Mouse (Mus musculus) limb, embryonic 15.5 days (tissue): Measurements from ENCODE around the gene Cryab. TPM values are rescaled to one million over a fixed set of nuclear protein-coding genes. Genes with fewer than 3 reads are reported as not detected.

Experiments
- ATAC-seq: fragments of 200-750 bp; cut with Nextera tagmentation; 2 replicates; pipeline ENCODE4 v1.8.0; 2017; ENCODE audit warnings: low read depth, moderate TSS enrichment; ENCODE audit not compliant: insufficient number of reproducible peaks, low FRiP score, low TSS enrichment
- H3K27ac ChIP-seq: fragments of 300-500 bp; sonication (generic); 2 replicates; pipeline ENCODE4 v1.5.1; 2015; ENCODE audit warnings: moderate library complexity, mild to moderate bottlenecking, inconsistent platforms
- H3K27me3 ChIP-seq: fragments of 300-500 bp; sonication (generic); 2 replicates; pipeline ENCODE4 v1.6.1; 2015; ENCODE audit warnings: inconsistent platforms
- H3K36me3 ChIP-seq: fragments of 300-500 bp; sonication (generic); 2 replicates; pipeline ENCODE4 v1.6.1; 2015; ENCODE audit warnings: inconsistent platforms
- H3K4me1 ChIP-seq: fragments of 300-500 bp; sonication (generic); 2 replicates; pipeline ENCODE4 v1.6.1; 2015; ENCODE audit warnings: inconsistent platforms
- H3K4me2 ChIP-seq: fragments of 300-500 bp; sonication (generic); 2 replicates; pipeline ENCODE4 v1.6.1; 2015; ENCODE audit warnings: mild to moderate bottlenecking, inconsistent platforms
- H3K4me3 ChIP-seq: fragments of 300-500 bp; sonication (generic); 2 replicates; pipeline ENCODE4 v1.5.1; 2015; ENCODE audit warnings: mild to moderate bottlenecking, inconsistent platforms
- H3K9ac ChIP-seq: fragments of 300-500 bp; sonication (generic); 2 replicates; pipeline ENCODE4 v1.6.1; 2015; ENCODE audit warnings: inconsistent platforms
- H3K9me3 ChIP-seq: fragments of 300-500 bp; sonication (generic); 2 replicates; pipeline ENCODE4 v1.6.1; 2016; ENCODE audit warnings: inconsistent platforms
- WGBS: fragments of 180-500 bp; shearing (Covaris S2); methylation state at CpG from one replicate; pipeline ENCODE4 v1.1.7; 2015; 5-methylcytosine and 5-hydroxymethylcytosine counted together
- polyA plus RNA-seq: library from polyadenylated mRNA; unstranded; fragments of >200 nt; fragmentation: Nextera tagmentation; extraction: Ambion mirVana; gene quantifications from 2 replicates; pipeline ENCODE4 v1.2.1, GENCODE M21; 2015

The Cryab gene
- 123 and 265 TPM in 2 replicates for polyA plus RNA-seq

GRCm38 (mm10) chr9:50751323-50751722 is at the start of gene Cryab:
Gene Cryab (plus strand): TSS chr9:50751325.
- H3K9me3 ChIP-seq = no peaks in the 10 kb centered on the region
- H3K27ac ChIP-seq = peak within 1 kb of the TSS; percentile 71
- ATAC-seq = no peak
- WGBS = 67% methylated on average over 22 of the region's 22 CpGs
- no peak within 1 kb of the TSS for H3K9ac ChIP-seq
- H3K36me3 ChIP-seq = no peaks in the 10 kb centered on the region
- peak within 1 kb of the TSS; percentile 15 for H3K4me3 ChIP-seq
- 0 out of 2 replicates have a peak within 1 kb of the TSS, but pooled peaks have one; percentile 10 for H3K4me2 ChIP-seq
- H3K27me3 ChIP-seq = no peaks in the 10 kb centered on the region
- peaks cover 28% of the 10 kb centered on the region for H3K4me1 ChIP-seq

GRCm38 (mm10) chr9:50704907-50705306 is 46.2 kb upstream of the Cryab start:
- Histone ChIP-seq H3K27ac (no peak overlapping the region), H3K4me2 (no peak overlapping the region), H3K4me3 (no peak overlapping the region), H3K9ac (no peak overlapping the region), H3K27me3 (peaks cover 6% of the 10 kb centered on the region; the same call in 1 of the 2 replicates), H3K4me1 (no peaks in the 10 kb centered on the region), H3K36me3 (peaks cover 27% of the 10 kb centered on the region), H3K9me3 (no peaks in the 10 kb centered on the region)
- 71% methylated on average over 6 of the region's 6 CpGs for WGBS
- ATAC-seq = no peak

GRCm38 (mm10) chr9:50709108-50709507 is 42.0 kb upstream of the Cryab start:
- H3K9me3 ChIP-seq = no peaks in the 10 kb centered on the region
- H3K4me1 ChIP-seq = peaks cover under 1% of the 10 kb centered on the region; the same call in 1 of the 2 replicates
- no peak for ATAC-seq
- no peak overlapping the region for H3K4me2 ChIP-seq
- H3K36me3 ChIP-seq = peaks cover 15% of the 10 kb centered on the region
- no peak overlapping the region for H3K9ac ChIP-seq
- H3K4me3 ChIP-seq = no peak overlapping the region
- 37% methylated on average over 2 of the region's 2 CpGs for WGBS
- H3K27ac ChIP-seq = no peak overlapping the region
- no peaks in the 10 kb centered on the region for H3K27me3 ChIP-seq

GRCm38 (mm10) chr9:50711337-50711736 is 39.8 kb upstream of the Cryab start:
- H3K27me3 ChIP-seq = no peaks in the 10 kb centered on the region
- H3K9me3 ChIP-seq = no peaks in the 10 kb centered on the region
- WGBS = 82% methylated on average over 4 of the region's 4 CpGs
- no peak for ATAC-seq
- H3K36me3 ChIP-seq = peaks cover 15% of the 10 kb centered on the region
- H3K4me2 ChIP-seq = no peak overlapping the region
- H3K9ac ChIP-seq = no peak overlapping the region
- no peak overlapping the region for H3K4me3 ChIP-seq
- no peak overlapping the region for H3K27ac ChIP-seq
- H3K4me1 ChIP-seq = peaks cover 5% of the 10 kb centered on the region

- Histone ChIP-seq H3K27ac (no peak overlapping the region), H3K9me3 (no peaks in the 10 kb centered on the region), H3K4me1 (peaks cover 5% of the 10 kb centered on the region), H3K4me2 (no peak overlapping the region), H3K9ac (no peak overlapping the region), H3K4me3 (no peak overlapping the region), H3K27me3 (no peaks in the 10 kb centered on the region), H3K36me3 (peaks cover 7% of the 10 kb centered on the region)
- WGBS = 23% methylated on average over 4 of the region's 4 CpGs
- no peak for ATAC-seq
Measured at GRCm38 (mm10) chr9:50714188-50714587, 36.9 kb upstream of the Cryab start.

- Histone ChIP-seq H3K9me3 (no peaks in the 10 kb centered on the region), H3K4me2 (no peak overlapping the region), H3K36me3 (no peaks in the 10 kb centered on the region; the same call in 1 of the 2 replicates), H3K27me3 (no peaks in the 10 kb centered on the region), H3K4me1 (peaks cover 29% of the 10 kb centered on the region), H3K27ac (no peak overlapping the region), H3K9ac (no peak overlapping the region), H3K4me3 (no peak overlapping the region)
- WGBS = 81% methylated on average over 4 of the region's 4 CpGs
- no peak for ATAC-seq
Measured at GRCm38 (mm10) chr9:50718878-50719277, 32.2 kb upstream of the Cryab start.

GRCm38 (mm10) chr9:50721061-50721460 is 30.1 kb upstream of the Cryab start:
- Histone ChIP-seq H3K9me3 (no peaks in the 10 kb centered on the region), H3K36me3 (no peaks in the 10 kb centered on the region; the same call in 1 of the 2 replicates), H3K4me2 (0 out of 2 replicates have a peak overlapping the region, but pooled peaks have one; percentile 5), H3K4me3 (no peak overlapping the region), H3K4me1 (peaks cover 37% of the 10 kb centered on the region), H3K27me3 (no peaks in the 10 kb centered on the region), H3K27ac (0 out of 2 replicates have a peak overlapping the region, but pooled peaks have one; percentile 17), H3K9ac (no peak overlapping the region)
- WGBS = 18% methylated on average over 12 of the region's 12 CpGs
- no peak for ATAC-seq

- peaks cover 50% of the 10 kb centered on the region for H3K4me1 ChIP-seq
- no peak overlapping the region for H3K27ac ChIP-seq
Measured at GRCm38 (mm10) chr9:50722451-50722911, 28.6 kb upstream of the Cryab start.

GRCm38 (mm10) chr9:50723406-50723805 is 27.7 kb upstream of the Cryab start:
- Histone ChIP-seq H3K27ac (peak overlapping the region; percentile 54), H3K9ac (no peak overlapping the region), H3K4me2 (peak overlapping the region; percentile 14; the same call in 1 of the 2 replicates), H3K4me1 (peaks cover 53% of the 10 kb centered on the region), H3K27me3 (no peaks in the 10 kb centered on the region), H3K9me3 (no peaks in the 10 kb centered on the region), H3K36me3 (no peaks in the 10 kb centered on the region; the same call in 1 of the 2 replicates), H3K4me3 (no peak overlapping the region)
- 22% methylated on average over 7 of the region's 7 CpGs for WGBS
- ATAC-seq = no peak

More at GRCm38 (mm10) chr9:50722451-50722911, 28.6 kb upstream of the Cryab start:
- Histone ChIP-seq H3K9ac (no peak overlapping the region), H3K27me3 (no peaks in the 10 kb centered on the region), H3K4me3 (no peak overlapping the region), H3K4me2 (no peak overlapping the region), H3K36me3 (no peaks in the 10 kb centered on the region; the same call in 1 of the 2 replicates), H3K9me3 (no peaks in the 10 kb centered on the region)
- no peak for ATAC-seq
- WGBS = 46% methylated on average over 8 of the region's 8 CpGs

GRCm38 (mm10) chr9:50724147-50724546 is 27.0 kb upstream of the Cryab start:
- Histone ChIP-seq H3K4me1 (peaks cover 58% of the 10 kb centered on the region), H3K36me3 (no peaks in the 10 kb centered on the region; the same call in 1 of the 2 replicates), H3K9me3 (no peaks in the 10 kb centered on the region), H3K4me2 (no peak overlapping the region), H3K9ac (no peak overlapping the region), H3K27ac (0 out of 2 replicates have a peak overlapping the region, but pooled peaks have one; percentile 22), H3K27me3 (no peaks in the 10 kb centered on the region), H3K4me3 (no peak overlapping the region)
- ATAC-seq = no peak
- WGBS = 69% methylated on average over 2 of the region's 2 CpGs

- H3K9ac ChIP-seq = no peak overlapping the region
- no peaks in the 10 kb centered on the region for H3K36me3 ChIP-seq
- no peak overlapping the region for H3K4me2 ChIP-seq
- H3K27ac ChIP-seq = no peak overlapping the region
- no peak overlapping the region for H3K4me3 ChIP-seq
- no peaks in the 10 kb centered on the region for H3K9me3 ChIP-seq
- H3K4me1 ChIP-seq = peaks cover 58% of the 10 kb centered on the region
- no peaks in the 10 kb centered on the region for H3K27me3 ChIP-seq
- no peak for ATAC-seq
- 34% methylated on average over 3 of the region's 3 CpGs for WGBS
Measured at GRCm38 (mm10) chr9:50724661-50725330, 26.3 kb upstream of the Cryab start.

- peaks cover 55% of the 10 kb centered on the region for H3K4me1 ChIP-seq
- H3K9ac ChIP-seq = no peak overlapping the region
- H3K27ac ChIP-seq = peak overlapping the region; percentile 85
- peak overlapping the region; percentile 84 for H3K4me2 ChIP-seq
- no peak for ATAC-seq
- no peaks in the 10 kb centered on the region for H3K27me3 ChIP-seq
- WGBS = 22% methylated on average over 8 of the region's 8 CpGs
- no peaks in the 10 kb centered on the region for H3K9me3 ChIP-seq
- H3K4me3 ChIP-seq = peak overlapping the region; percentile 67; the same call in 1 of the 2 replicates
- no peaks in the 10 kb centered on the region for H3K36me3 ChIP-seq
Measured at GRCm38 (mm10) chr9:50725921-50726590, 25.1 kb upstream of the Cryab start.
